Mouse (Mus musculus) splenic B cell, adult 2 months (primary cell): ENCODE measurements around the gene Il10ra.

ENCODE experiments used
- DNase-seq: peaks from one replicate; pipeline ENCODE4 v3.0.0-alpha.2; 2011; ENCODE audit warnings: low read depth, low spot score
- H3K27me3 ChIP-seq: 2 replicates; pipeline ENCODE4 v1.6.1; 2012; ENCODE audit warnings: mild to moderate bottlenecking, low read length, moderate library complexity, mixed read lengths; ENCODE audit not compliant: control insufficient read depth, poor library complexity, insufficient read depth, severe bottlenecking
- H3K36me3 ChIP-seq: 2 replicates; pipeline ENCODE4 v1.6.1; 2012; ENCODE audit warnings: mild to moderate bottlenecking, low read length, moderate library complexity, mixed read lengths; ENCODE audit not compliant: control insufficient read depth, poor library complexity, insufficient read depth, severe bottlenecking

Gene Il10ra

GRCm38 (mm10) chr9:45280059-45280458 lies 11.1 kb upstream of the Il10ra start:
- Histone ChIP-seq H3K36me3 (no peaks in the 10 kb centered on the region), H3K27me3 (no peaks in the 10 kb centered on the region)
- no peak for DNase-seq

GRCm38 (mm10) chr9:45274635-45275034 lies 5.7 kb upstream of the Il10ra start:
- DNase-seq, result peak; percentile 56
- Histone ChIP-seq H3K36me3 (no peaks in the 10 kb centered on the region), H3K27me3 (no peaks in the 10 kb centered on the region)

- no peak for DNase-seq
- no peaks in the 10 kb centered on the region for H3K36me3 ChIP-seq
- H3K27me3 ChIP-seq, result no peaks in the 10 kb centered on the region
Measured at GRCm38 (mm10) chr9:45274218-45274617, 5.3 kb upstream of the Il10ra start.

DNA sequence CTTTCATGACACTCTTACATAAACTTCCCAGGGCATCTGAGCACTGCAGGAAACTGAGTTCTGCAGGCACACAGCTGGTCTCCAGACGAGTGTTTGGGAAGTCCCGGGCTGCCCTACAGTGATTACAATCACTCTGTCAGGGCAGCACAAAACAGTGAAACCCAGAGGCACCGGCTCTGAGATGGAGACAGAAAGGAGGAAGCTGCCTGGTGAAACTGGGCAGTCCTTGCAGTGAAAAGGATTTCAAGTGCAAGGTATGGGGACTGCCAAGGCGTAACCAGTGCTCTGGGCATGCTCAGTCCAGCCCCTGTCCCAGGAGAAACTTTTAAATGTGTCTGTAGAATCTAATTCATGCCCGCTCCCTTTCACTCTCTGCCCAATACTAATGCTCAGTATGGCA lies 3.3 kb upstream of the Il10ra start:
- peak; percentile 62 for DNase-seq

DNA sequence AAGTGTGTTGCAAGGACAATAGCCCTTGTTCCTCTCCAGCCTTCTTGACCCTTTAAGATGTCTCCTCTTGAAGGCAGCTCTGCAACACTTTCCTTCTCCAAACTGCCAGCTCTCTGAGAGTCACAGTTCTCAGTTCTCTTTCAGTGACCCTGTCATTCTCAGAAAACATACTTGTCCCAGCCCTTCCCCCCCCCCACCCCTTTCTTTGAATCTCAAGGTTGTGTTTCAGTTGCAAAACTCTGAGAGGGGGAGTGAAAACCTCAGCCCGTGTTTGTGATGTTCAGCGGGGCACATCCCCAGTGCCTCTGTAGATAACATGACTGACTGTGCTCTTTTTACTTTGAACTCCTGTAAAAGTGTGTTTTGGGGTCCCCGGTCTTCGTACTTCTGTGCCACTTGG lies 870 bp downstream of the Il10ra start:
- DNase-seq, result peak; percentile 57
- H3K36me3 ChIP-seq, result peaks cover 20% of the 10 kb centered on the region
- no peaks in the 10 kb centered on the region for H3K27me3 ChIP-seq

More for the DNA sequence above, 3.3 kb upstream of the Il10ra start:
- no peaks in the 10 kb centered on the region for H3K27me3 ChIP-seq
- H3K36me3 ChIP-seq, result no peaks in the 10 kb centered on the region

- H3K36me3 ChIP-seq, result peaks cover 24% of the 10 kb centered on the region
- DNase-seq, result no peak
Measured at GRCm38 (mm10) chr9:45267099-45267498, 1.9 kb downstream of the Il10ra start.

DNA sequence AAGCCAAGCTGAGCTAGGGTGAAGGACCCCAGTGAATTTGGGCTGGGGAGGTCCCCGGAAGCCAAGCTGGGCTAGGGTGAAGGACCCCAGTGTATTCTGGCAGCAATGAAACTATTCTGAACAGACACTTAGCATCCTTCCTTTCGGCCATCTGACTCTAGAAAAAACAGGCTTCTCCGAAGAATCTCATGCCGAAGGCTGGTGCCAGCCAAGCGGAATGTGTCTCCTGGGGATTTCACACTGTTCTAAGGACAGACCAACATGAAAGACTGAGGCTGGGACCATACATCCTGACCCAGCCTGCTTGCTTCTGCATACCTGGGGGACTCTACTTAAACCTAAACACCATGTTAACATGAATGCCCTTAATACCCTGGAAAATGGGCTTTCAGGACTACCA lies 7.1 kb downstream of the Il10ra start:
- H3K27me3 ChIP-seq, result no peaks in the 10 kb centered on the region
- peaks cover 41% of the 10 kb centered on the region for H3K36me3 ChIP-seq
- no peak for DNase-seq

More at GRCm38 (mm10) chr9:45267099-45267498, 1.9 kb downstream of the Il10ra start:
- no peaks in the 10 kb centered on the region for H3K27me3 ChIP-seq

DNA sequence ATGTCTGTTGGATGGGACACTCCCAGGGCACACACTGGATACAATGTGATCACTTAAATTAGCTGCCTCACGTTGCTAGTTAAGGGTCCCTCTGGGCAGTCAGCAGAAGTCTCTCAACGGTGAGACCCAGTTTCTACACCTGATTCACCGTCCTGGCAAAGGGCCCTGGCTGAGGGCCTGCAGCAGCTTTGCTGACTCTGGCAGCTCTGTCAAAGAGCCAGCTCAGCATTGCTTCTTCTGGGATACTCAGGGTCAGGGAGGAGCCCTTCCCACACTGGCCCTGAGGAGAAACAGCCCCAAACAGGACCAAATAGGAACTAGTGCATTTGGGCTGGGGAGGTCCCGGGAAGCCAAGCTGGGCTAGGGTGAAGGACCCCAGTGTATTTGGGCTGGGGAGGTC lies 7.5 kb downstream of the Il10ra start:
- Histone ChIP-seq H3K27me3 (no peaks in the 10 kb centered on the region), H3K36me3 (peaks cover 41% of the 10 kb centered on the region)
- DNase-seq, result no peak

DNA sequence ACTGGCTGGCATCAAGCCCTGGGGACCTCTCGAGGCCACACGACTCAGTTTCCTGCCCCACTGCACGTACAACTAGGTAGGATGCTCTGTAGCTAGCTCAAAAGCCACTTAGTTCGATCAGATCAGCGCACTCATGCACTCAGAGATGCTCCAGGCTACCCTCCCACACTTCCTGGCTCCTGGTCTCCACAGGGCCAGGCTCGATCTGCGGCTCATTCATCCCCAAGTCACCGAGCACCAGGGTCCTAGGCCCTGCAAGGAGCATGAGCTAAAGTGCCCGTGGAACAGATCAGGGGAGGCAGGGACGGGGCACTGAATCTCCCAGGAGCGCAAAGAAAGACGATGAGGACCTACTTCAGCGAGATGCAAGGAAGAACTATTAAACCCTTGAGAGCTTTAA lies 9.9 kb downstream of the Il10ra start:
- Histone ChIP-seq H3K27me3 (no peaks in the 10 kb centered on the region), H3K36me3 (peaks cover 35% of the 10 kb centered on the region)
- no peak for DNase-seq

- H3K27me3 ChIP-seq, result no peaks in the 10 kb centered on the region
- H3K36me3 ChIP-seq, result peaks cover 29% of the 10 kb centered on the region
- DNase-seq, result no peak
Measured at GRCm38 (mm10) chr9:45255967-45256366, 13.0 kb downstream of the Il10ra start.

DNA sequence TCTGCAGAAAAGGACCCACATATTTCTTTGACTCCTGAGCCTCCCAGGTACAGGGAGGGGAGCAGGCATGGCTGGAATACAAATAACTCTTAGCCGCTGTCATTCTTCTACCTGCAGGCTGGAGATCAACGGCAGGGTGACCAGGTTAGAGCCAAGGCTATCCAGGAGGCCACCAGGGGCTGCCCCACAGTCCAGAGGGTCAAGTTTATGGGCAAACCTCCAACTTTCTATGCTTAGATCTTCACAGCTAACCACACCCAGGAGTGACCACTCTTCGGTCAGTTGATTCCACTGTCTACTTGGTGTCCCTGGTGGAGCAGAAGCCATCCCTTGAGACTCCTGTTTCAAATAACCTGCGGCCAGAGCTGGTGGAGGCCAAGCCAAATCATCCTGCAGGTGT lies 13.5 kb downstream of the Il10ra start:
- Histone ChIP-seq H3K36me3 (peaks cover 27% of the 10 kb centered on the region), H3K27me3 (no peaks in the 10 kb centered on the region)
- no peak for DNase-seq

- Histone ChIP-seq H3K36me3 (peaks cover 22% of the 10 kb centered on the region), H3K27me3 (no peaks in the 10 kb centered on the region)
- no peak for DNase-seq
Measured at GRCm38 (mm10) chr9:45254605-45255004, 14.3 kb downstream of the Il10ra start.

DNA sequence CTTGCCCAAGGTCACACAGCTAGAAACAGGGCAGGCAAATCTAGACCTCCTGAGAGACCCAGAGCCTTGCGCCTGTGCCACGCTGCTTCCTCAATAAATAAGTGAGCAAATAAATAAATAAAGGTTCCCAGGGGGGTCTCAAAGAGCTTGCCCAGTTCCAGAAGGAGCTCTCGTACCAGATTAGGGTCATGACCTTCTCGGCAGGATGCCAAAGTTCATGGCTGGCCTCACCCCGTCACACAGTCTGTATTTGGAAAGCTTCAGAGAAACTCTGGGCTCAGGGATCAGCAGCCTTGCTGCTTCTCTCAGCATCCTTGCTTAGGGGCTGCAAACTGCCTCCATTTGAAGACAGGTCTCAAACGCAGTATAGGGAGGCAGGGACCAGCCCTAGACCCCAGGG lies 14.9 kb downstream of the Il10ra start:
- no peak for DNase-seq
- Histone ChIP-seq H3K36me3 (peaks cover 22% of the 10 kb centered on the region), H3K27me3 (no peaks in the 10 kb centered on the region)

DNA sequence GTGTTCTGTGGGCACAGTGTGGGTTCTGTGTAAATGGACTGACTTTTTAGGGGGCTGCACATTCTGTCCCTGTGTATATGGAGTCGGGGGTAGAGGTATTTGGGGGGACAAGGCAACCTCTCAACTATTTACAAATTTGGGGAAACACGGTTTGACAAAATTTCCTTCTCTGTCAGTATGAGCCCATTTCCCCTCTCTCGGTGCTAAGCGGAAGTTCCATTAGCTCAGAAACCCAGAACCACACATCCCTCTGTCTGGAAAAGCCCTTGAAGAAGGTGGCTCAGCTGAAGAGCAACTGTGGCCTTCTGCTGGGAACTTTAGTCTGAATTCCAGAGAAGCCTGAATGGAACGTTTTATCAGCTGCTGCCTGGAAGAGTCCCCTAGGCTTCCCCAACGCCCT lies 16.6 kb downstream of the Il10ra start:
- Histone ChIP-seq H3K36me3 (peaks cover 20% of the 10 kb centered on the region), H3K27me3 (no peaks in the 10 kb centered on the region)
- DNase-seq, result no peak

DNA sequence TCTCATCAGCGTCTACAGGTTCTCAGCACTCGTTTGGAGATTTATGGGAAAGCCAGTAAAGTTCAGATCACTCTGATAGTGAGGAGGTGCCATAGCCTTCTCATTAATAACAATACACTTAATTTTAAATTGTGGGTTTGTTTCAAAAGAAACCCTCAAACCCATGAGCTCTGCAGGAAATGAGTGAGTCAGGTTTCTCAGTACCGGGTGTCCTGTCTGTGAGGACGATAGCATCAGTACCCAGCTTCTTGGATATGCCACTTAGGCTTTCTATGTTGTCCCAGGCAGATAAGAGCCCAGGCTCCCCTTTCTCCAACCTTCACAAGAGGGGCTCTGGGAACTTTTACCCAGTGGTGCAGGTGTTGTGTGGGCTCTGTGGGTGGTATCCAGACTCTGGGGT lies 17.0 kb downstream of the Il10ra start:
- DNase-seq, result no peak
- H3K36me3 ChIP-seq, result peaks cover 18% of the 10 kb centered on the region
- no peaks in the 10 kb centered on the region for H3K27me3 ChIP-seq

DNA sequence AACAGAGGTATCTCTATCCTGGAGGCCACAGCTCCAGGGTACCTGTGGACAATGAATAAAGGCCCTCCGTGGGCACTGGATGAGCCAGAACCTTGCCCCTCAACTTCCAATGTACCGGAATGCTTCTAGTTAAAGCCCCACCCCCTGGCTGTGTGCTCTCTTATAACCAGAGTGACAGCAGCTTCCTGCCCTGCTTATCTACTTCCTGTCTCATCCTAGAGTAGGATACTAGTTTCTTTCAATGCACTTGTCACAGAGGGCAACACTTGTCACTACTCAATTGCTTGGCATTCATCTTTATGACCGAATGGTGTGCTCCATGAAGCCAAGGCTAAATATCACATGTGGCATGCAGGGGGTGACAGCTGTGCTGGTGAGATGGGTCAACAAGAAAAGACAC lies 17.7 kb downstream of the Il10ra start:
- no peak for DNase-seq
- no peaks in the 10 kb centered on the region for H3K27me3 ChIP-seq

More for the DNA sequence above, 17.7 kb downstream of the Il10ra start:
- peaks cover 18% of the 10 kb centered on the region for H3K36me3 ChIP-seq
